Mouse (Mus musculus): Measurements from ENCODE around the gene Atxn7l1. TPM values are rescaled to one million over a fixed set of nuclear protein-coding genes. Genes with fewer than 3 reads are reported as not detected.

The Atxn7l1 gene
- polyA plus RNA-seq, 1 experiment from 2014 or later, result 22.1 TPM

- H3K9me3 ChIP-seq, result peaks cover 7% of the 10 kb centered on the region; the same call in 1 of the 2 replicates
- no peaks in the 10 kb centered on the region for H3K27me3 ChIP-seq
- H3K4me3 ChIP-seq, result no peak overlapping the region
- H3K36me3 ChIP-seq, result no peaks in the 10 kb centered on the region
- no peak for ATAC-seq (ENCODE audit: low read depth)
- H3K27ac ChIP-seq (replicated peaks), result peak overlapping the region; percentile 15; the same call in 1 of the 2 replicates
- WGBS, result 56% methylated on average over 15 of the region's 15 CpGs
- H3K4me2 ChIP-seq, result no peak overlapping the region
- no peak overlapping the region for H3K9ac ChIP-seq
- H3K4me1 ChIP-seq (replicated peaks), result peaks cover 75% of the 10 kb centered on the region
Observed at GRCm38 (mm10) chr12:33244132-33244875, 96.8 kb downstream of the Atxn7l1 start.

- Histone ChIP-seq H3K9ac (no peak overlapping the region), H3K36me3 (peaks cover 7% of the 10 kb centered on the region), H3K4me1 (replicated peaks) (peaks cover 79% of the 10 kb centered on the region), H3K4me3 (no peak overlapping the region), H3K9me3 (peaks cover 2% of the 10 kb centered on the region; the same call in 1 of the 2 replicates), H3K4me2 (no peak overlapping the region), H3K27ac (replicated peaks) (no peak overlapping the region), H3K27me3 (no peaks in the 10 kb centered on the region)
- 64% methylated on average over 4 of the region's 4 CpGs for WGBS
- peak; percentile 9; the same call in 1 of the 2 replicates for ATAC-seq (ENCODE audit: low read depth)
Observed at GRCm38 (mm10) chr12:33245455-33245854, 98.0 kb downstream of the Atxn7l1 start.

GRCm38 (mm10) chr12:33246878-33247277 lies 99.4 kb downstream of the Atxn7l1 start:
- no peaks in the 10 kb centered on the region for H3K9me3 ChIP-seq
- H3K4me1 ChIP-seq (replicated peaks), result peaks cover 85% of the 10 kb centered on the region
- H3K27me3 ChIP-seq, result no peaks in the 10 kb centered on the region
- no peak overlapping the region; the same call in 1 of the 2 replicates for H3K27ac ChIP-seq (replicated peaks)
- peaks cover 7% of the 10 kb centered on the region for H3K36me3 ChIP-seq
- WGBS, result 31% methylated on average over 8 of the region's 8 CpGs
- no peak overlapping the region for H3K4me2 ChIP-seq
- H3K4me3 ChIP-seq, result no peak overlapping the region
- no peak overlapping the region for H3K9ac ChIP-seq
- no peak for ATAC-seq (ENCODE audit: low read depth)

- no peak overlapping the region for H3K4me3 ChIP-seq
- no peaks in the 10 kb centered on the region for H3K9me3 ChIP-seq
- H3K4me2 ChIP-seq, result no peak overlapping the region
- no peak overlapping the region for H3K9ac ChIP-seq
- ATAC-seq (ENCODE audit: low read depth), result no peak
- H3K4me1 ChIP-seq (replicated peaks), result peaks cover 80% of the 10 kb centered on the region
- H3K36me3 ChIP-seq, result peaks cover 7% of the 10 kb centered on the region
- no peaks in the 10 kb centered on the region for H3K27me3 ChIP-seq
- H3K27ac ChIP-seq (replicated peaks), result no peak overlapping the region
- WGBS, result 90% methylated on average over 6 of the region's 6 CpGs
Observed at GRCm38 (mm10) chr12:33250197-33250596, 102.7 kb downstream of the Atxn7l1 start.

- H3K27me3 ChIP-seq, result no peaks in the 10 kb centered on the region
- H3K9ac ChIP-seq, result no peak overlapping the region
- ATAC-seq (ENCODE audit: low read depth), result 0 out of 2 replicates have a peak, but pooled peaks have one; percentile 9
- H3K4me1 ChIP-seq (replicated peaks), result peaks cover 74% of the 10 kb centered on the region
- 44% methylated on average over 8 of the region's 8 CpGs for WGBS
- no peaks in the 10 kb centered on the region for H3K9me3 ChIP-seq
- no peak overlapping the region for H3K4me3 ChIP-seq
- peaks cover 7% of the 10 kb centered on the region for H3K36me3 ChIP-seq
- no peak overlapping the region for H3K4me2 ChIP-seq
- peak overlapping the region; percentile 43 for H3K27ac ChIP-seq (replicated peaks)
Observed at GRCm38 (mm10) chr12:33251399-33251798, 103.9 kb downstream of the Atxn7l1 start.

- no peak overlapping the region for H3K4me3 ChIP-seq
- 82% methylated on average over 6 of the region's 6 CpGs for WGBS
- H3K9me3 ChIP-seq, result no peaks in the 10 kb centered on the region
- no peak for ATAC-seq (ENCODE audit: low read depth)
- H3K4me1 ChIP-seq (replicated peaks), result peaks cover 62% of the 10 kb centered on the region
- H3K4me2 ChIP-seq, result no peak overlapping the region
- no peak overlapping the region for H3K9ac ChIP-seq
- peaks cover 7% of the 10 kb centered on the region for H3K36me3 ChIP-seq
- H3K27me3 ChIP-seq, result no peaks in the 10 kb centered on the region
- peak overlapping the region; percentile 75 for H3K27ac ChIP-seq (replicated peaks)
Observed at GRCm38 (mm10) chr12:33252621-33253020, 105.1 kb downstream of the Atxn7l1 start.

- ATAC-seq (ENCODE audit: low read depth), result 0 out of 2 replicates have a peak, but pooled peaks have one; percentile 15
- Histone ChIP-seq H3K9me3 (no peaks in the 10 kb centered on the region), H3K4me3 (no peak overlapping the region), H3K4me1 (replicated peaks) (peaks cover 57% of the 10 kb centered on the region), H3K4me2 (no peak overlapping the region), H3K9ac (no peak overlapping the region), H3K27ac (replicated peaks) (peak overlapping the region; percentile 75), H3K27me3 (no peaks in the 10 kb centered on the region), H3K36me3 (peaks cover 7% of the 10 kb centered on the region)
- WGBS, result 39% methylated on average over 9 of the region's 9 CpGs
Observed at GRCm38 (mm10) chr12:33253206-33253605, 105.7 kb downstream of the Atxn7l1 start.

- Histone ChIP-seq H3K36me3 (peaks cover 2% of the 10 kb centered on the region), H3K9me3 (no peaks in the 10 kb centered on the region), H3K4me2 (no peak overlapping the region), H3K4me3 (no peak overlapping the region), H3K27me3 (no peaks in the 10 kb centered on the region), H3K27ac (replicated peaks) (0 out of 2 replicates have a peak overlapping the region, but pooled peaks have one; percentile 9), H3K9ac (no peak overlapping the region), H3K4me1 (replicated peaks) (peaks cover 47% of the 10 kb centered on the region)
- WGBS, result 86% methylated on average over 2 of the region's 2 CpGs
- no peak for ATAC-seq (ENCODE audit: low read depth)
Observed at GRCm38 (mm10) chr12:33255256-33255655, 107.8 kb downstream of the Atxn7l1 start.

GRCm38 (mm10) chr12:33256426-33256825 lies 108.9 kb downstream of the Atxn7l1 start:
- Histone ChIP-seq H3K4me3 (no peak overlapping the region), H3K4me1 (replicated peaks) (peaks cover 39% of the 10 kb centered on the region), H3K36me3 (no peaks in the 10 kb centered on the region), H3K9ac (no peak overlapping the region), H3K4me2 (no peak overlapping the region), H3K27me3 (no peaks in the 10 kb centered on the region), H3K27ac (replicated peaks) (no peak overlapping the region), H3K9me3 (no peaks in the 10 kb centered on the region)
- ATAC-seq (ENCODE audit: low read depth), result no peak
- 80% methylated on average over 6 of the region's 6 CpGs for WGBS

GRCm38 (mm10) chr12:33258995-33259529 lies 111.6 kb downstream of the Atxn7l1 start:
- no peak for ATAC-seq (ENCODE audit: low read depth)
- no peak overlapping the region for H3K9ac ChIP-seq

GRCm38 (mm10) chr12:33260575-33260974 lies 113.1 kb downstream of the Atxn7l1 start:
- WGBS, result 86% methylated on average over 7 of the region's 7 CpGs

More at GRCm38 (mm10) chr12:33258995-33259529, 111.6 kb downstream of the Atxn7l1 start:
- Histone ChIP-seq H3K4me2 (no peak overlapping the region), H3K4me1 (replicated peaks) (peaks cover 14% of the 10 kb centered on the region; the same call in 1 of the 2 replicates), H3K4me3 (no peak overlapping the region), H3K27me3 (no peaks in the 10 kb centered on the region), H3K9me3 (no peaks in the 10 kb centered on the region), H3K27ac (replicated peaks) (no peak overlapping the region), H3K36me3 (no peaks in the 10 kb centered on the region)
- WGBS, result 88% methylated on average over 5 of the region's 5 CpGs

GRCm38 (mm10) chr12:33265877-33266276 lies 118.4 kb downstream of the Atxn7l1 start:
- no peak overlapping the region for H3K4me2 ChIP-seq
- WGBS, result 83% methylated on average over 11 of the region's 11 CpGs
- H3K9me3 ChIP-seq, result no peaks in the 10 kb centered on the region
- no peak overlapping the region for H3K4me3 ChIP-seq
- ATAC-seq (ENCODE audit: low read depth), result no peak
- 0 out of 2 replicates have a peak, but pooled peaks cover 3% of the 10 kb centered on the region for H3K4me1 ChIP-seq (replicated peaks)
- H3K36me3 ChIP-seq, result no peaks in the 10 kb centered on the region
- H3K9ac ChIP-seq, result no peak overlapping the region
- no peak overlapping the region for H3K27ac ChIP-seq (replicated peaks)
- H3K27me3 ChIP-seq, result no peaks in the 10 kb centered on the region

More at GRCm38 (mm10) chr12:33260575-33260974, 113.1 kb downstream of the Atxn7l1 start:
- Histone ChIP-seq H3K4me3 (no peak overlapping the region), H3K4me1 (replicated peaks) (0 out of 2 replicates have a peak, but pooled peaks cover 2% of the 10 kb centered on the region), H3K9ac (no peak overlapping the region), H3K27ac (replicated peaks) (no peak overlapping the region), H3K9me3 (no peaks in the 10 kb centered on the region), H3K36me3 (no peaks in the 10 kb centered on the region), H3K27me3 (no peaks in the 10 kb centered on the region), H3K4me2 (no peak overlapping the region)
- no peak for ATAC-seq (ENCODE audit: low read depth)
